Mouse (Mus musculus) liver, embryonic 11.5 days (tissue): Measurements from ENCODE around the gene Zbtb46. TPM values are rescaled to one million over a fixed set of nuclear protein-coding genes. Genes with fewer than 3 reads are reported as not detected.

Experiments
- ATAC-seq: fragments of 200-750 bp; cut with Nextera tagmentation; replicated peaks from 2 replicates; pipeline ENCODE4 v1.8.0; 2017; ENCODE audit warnings: moderate number of reproducible peaks, mild to moderate bottlenecking, moderate TSS enrichment, moderate library complexity; ENCODE audit not compliant: low FRiP score
- DNase-seq: peaks from one replicate; pipeline ENCODE4 v3.0.0-alpha.2; 2017; ENCODE audit warnings: low spot score
- H3K27ac ChIP-seq: fragments of 300-500 bp; sonication (generic); 2 replicates; pipeline ENCODE4 v1.5.1; 2014; ENCODE audit warnings: mild to moderate bottlenecking, low read depth, low read length, control low read depth
- H3K27me3 ChIP-seq: fragments of 300-500 bp; sonication (generic); replicated peaks from 2 replicates; pipeline ENCODE4 v1.6.1; 2014; ENCODE audit warnings: low read length, mixed read lengths; ENCODE audit not compliant: control insufficient read depth, insufficient read depth
- H3K36me3 ChIP-seq: fragments of 300-500 bp; sonication (generic); 2 replicates; pipeline ENCODE4 v1.6.1; 2014; ENCODE audit warnings: mild to moderate bottlenecking, low read length, moderate library complexity, mixed read lengths; ENCODE audit not compliant: control insufficient read depth, insufficient read depth
- H3K4me1 ChIP-seq: fragments of 300-500 bp; sonication (generic); replicated peaks from 2 replicates; pipeline ENCODE4 v1.6.1; 2014; ENCODE audit warnings: low read length, mixed read lengths; ENCODE audit not compliant: control insufficient read depth, insufficient read depth
- H3K4me2 ChIP-seq: fragments of 300-500 bp; sonication (generic); 2 replicates; pipeline ENCODE4 v1.6.1; 2014; ENCODE audit warnings: mild to moderate bottlenecking, control low read depth, moderate library complexity
- H3K4me3 ChIP-seq: fragments of 300-500 bp; sonication (generic); 2 replicates; pipeline ENCODE4 v1.5.1; 2014; ENCODE audit warnings: low read depth, low read length, control low read depth
- H3K9ac ChIP-seq: fragments of 300-500 bp; sonication (generic); 2 replicates; pipeline ENCODE4 v1.6.1; 2014; ENCODE audit warnings: low read depth, low read length, control low read depth
- H3K9me3 ChIP-seq: fragments of 300-500 bp; sonication (generic); 2 replicates; pipeline ENCODE4 v1.6.1; 2016; ENCODE audit warnings: low read length, inconsistent platforms, mixed read lengths; ENCODE audit not compliant: control insufficient read depth
- WGBS: fragments of 180-500 bp; shearing (Covaris S2); extraction: QIAGEN DNeasy Blood & Tissue Kit; methylation state at CpG from one replicate; pipeline ENCODE4 v1.1.7; 2014; 5-methylcytosine and 5-hydroxymethylcytosine counted together
- polyA plus RNA-seq: library from polyadenylated mRNA; unstranded; fragments of >200 nt; fragmentation: Nextera tagmentation; extraction: Ambion mirVana; gene quantifications from 2 replicates; pipeline ENCODE4 v1.2.1, GENCODE M21; 2014

Gene Zbtb46
- polyA plus RNA-seq, 1 experiment from 2014 or later, result 25.2 TPM

GRCm38 (mm10) chr2:181375787-181376186 is 83.4 kb downstream of the Zbtb46 start:
- Histone ChIP-seq H3K36me3 (peaks cover 25% of the 10 kb centered on the region), H3K9me3 (no peaks in the 10 kb centered on the region), H3K4me1 (peaks cover 6% of the 10 kb centered on the region; the same call in 1 of the 2 replicates), H3K4me2 (no peak overlapping the region), H3K4me3 (no peak overlapping the region), H3K27me3 (no peaks in the 10 kb centered on the region), H3K27ac (no peak overlapping the region), H3K9ac (no peak overlapping the region)
- DNase-seq (no peak), ATAC-seq (no peak)
- 86% methylated on average over 2 of the region's 2 CpGs for WGBS

DNA sequence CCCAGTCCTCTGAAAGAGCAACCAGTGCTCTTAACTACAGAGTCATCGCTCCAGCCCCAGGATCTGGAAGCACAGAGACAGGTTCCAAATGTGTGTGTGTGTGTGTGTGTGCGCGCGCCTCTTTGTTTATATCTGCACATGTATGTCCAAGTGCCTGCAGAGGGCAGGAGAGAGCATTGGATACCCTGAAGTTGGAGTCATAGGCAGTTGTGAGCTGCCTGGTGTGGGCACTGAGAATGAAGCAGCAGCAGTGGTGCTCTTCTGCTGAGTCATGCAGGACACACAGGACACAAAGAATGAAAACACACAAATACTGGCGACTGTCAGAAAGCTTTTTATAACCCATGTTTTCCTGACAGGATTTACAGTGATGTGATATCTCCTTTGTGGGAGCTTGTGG is 89.2 kb downstream of the Zbtb46 start:
- no peak for ATAC-seq
- WGBS, result 97% methylated on average over 5 of the region's 5 CpGs
- no peak overlapping the region for H3K4me3 ChIP-seq
- no peak overlapping the region for H3K4me2 ChIP-seq
- no peaks in the 10 kb centered on the region; the same call in 1 of the 2 replicates for H3K9me3 ChIP-seq
- H3K27me3 ChIP-seq, result no peaks in the 10 kb centered on the region
- no peak overlapping the region for H3K27ac ChIP-seq
- H3K9ac ChIP-seq, result no peak overlapping the region
- H3K4me1 ChIP-seq, result peaks cover 21% of the 10 kb centered on the region
- H3K36me3 ChIP-seq, result peaks cover 10% of the 10 kb centered on the region
- DNase-seq, result no peak

GRCm38 (mm10) chr2:181365655-181366075 is 93.6 kb downstream of the Zbtb46 start:
- DNase-seq (no peak), ATAC-seq (peak; percentile 68)
- under 1% methylated on average over 20 of the region's 20 CpGs for WGBS

DNA sequence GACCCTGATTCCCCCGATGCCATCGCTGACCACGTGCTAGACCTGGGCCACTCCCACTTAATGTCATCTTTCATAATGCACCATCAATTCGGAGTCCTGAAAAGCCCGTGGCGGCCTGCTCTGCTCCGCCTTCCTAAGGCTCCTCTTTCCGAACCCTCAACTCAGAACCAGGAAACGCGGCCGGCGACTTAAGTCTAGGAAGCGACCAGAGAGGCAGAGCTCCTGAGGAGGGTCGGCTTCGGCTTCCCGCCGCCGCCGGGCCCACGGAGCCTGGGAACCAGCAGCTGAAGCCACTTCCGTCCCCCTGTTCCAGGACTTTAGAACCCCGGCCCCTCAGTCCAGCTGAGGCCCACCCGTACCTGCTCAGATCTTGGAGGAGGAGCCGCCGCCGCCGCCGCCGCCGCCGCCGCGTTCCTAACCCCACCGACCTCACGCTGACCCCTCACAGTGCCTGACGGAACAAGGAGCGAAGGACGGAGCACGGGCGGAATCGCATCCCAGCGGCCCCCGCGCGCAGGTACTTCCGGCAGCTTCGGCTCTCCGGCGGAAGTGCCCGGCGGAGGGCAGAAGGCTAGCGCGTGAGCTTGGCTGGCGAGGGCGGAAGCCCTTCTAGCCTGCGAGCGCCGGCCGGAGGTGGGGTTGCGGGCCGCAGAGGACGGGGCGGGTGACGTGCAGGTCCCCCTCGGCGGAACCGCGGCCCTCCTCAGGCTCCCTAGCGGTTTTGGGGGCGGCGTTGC is 94.2 kb downstream of the Zbtb46 start, which contains the start of the genes Zgpat and Arfrp1:
Zgpat (plus strand) TSS at position 69 of the 737 bp plus-strand sequence.
Arfrp1 (minus strand) TSS at position 545 of the 737 bp plus-strand sequence.
- no peaks in the 10 kb centered on the region for H3K27me3 ChIP-seq
- H3K27ac ChIP-seq, result peak within 1 kb of the TSS; percentile 91
- WGBS, result 0% methylated on average over 71 of the region's 71 CpGs
- H3K9me3 ChIP-seq, result no peaks in the 10 kb centered on the region; the same call in 1 of the 2 replicates
- ATAC-seq (peak; percentile 91), DNase-seq (peak; percentile 94)
- peak within 1 kb of the TSS; percentile 79 for H3K4me3 ChIP-seq
- H3K4me1 ChIP-seq, result peaks cover 25% of the 10 kb centered on the region
- H3K4me2 ChIP-seq, result peak within 1 kb of the TSS; percentile 98
- peak within 1 kb of the TSS; percentile 77 for H3K9ac ChIP-seq
- H3K36me3 ChIP-seq, result peaks cover 18% of the 10 kb centered on the region

More at GRCm38 (mm10) chr2:181365655-181366075, 93.6 kb downstream of the Zbtb46 start:
- H3K9ac ChIP-seq, result peak overlapping the region; percentile 77
- peak overlapping the region; percentile 79 for H3K4me3 ChIP-seq
- no peaks in the 10 kb centered on the region for H3K27me3 ChIP-seq
- peaks cover 25% of the 10 kb centered on the region for H3K4me1 ChIP-seq
- H3K4me2 ChIP-seq, result peak overlapping the region; percentile 98
- peaks cover 21% of the 10 kb centered on the region for H3K36me3 ChIP-seq
- peak overlapping the region; percentile 91 for H3K27ac ChIP-seq
- H3K9me3 ChIP-seq, result no peaks in the 10 kb centered on the region; the same call in 1 of the 2 replicates

GRCm38 (mm10) chr2:181364487-181364859 is 94.8 kb downstream of the Zbtb46 start:
- 9% methylated on average over 14 of the region's 14 CpGs for WGBS
- H3K4me2 ChIP-seq, result peak overlapping the region; percentile 98
- H3K4me1 ChIP-seq, result peaks cover 25% of the 10 kb centered on the region
- ATAC-seq (no peak), DNase-seq (no peak)
- no peaks in the 10 kb centered on the region for H3K27me3 ChIP-seq
- no peaks in the 10 kb centered on the region for H3K9me3 ChIP-seq
- H3K9ac ChIP-seq, result peak overlapping the region; percentile 77
- peaks cover 19% of the 10 kb centered on the region for H3K36me3 ChIP-seq
- H3K27ac ChIP-seq, result peak overlapping the region; percentile 91
- peak overlapping the region; percentile 79 for H3K4me3 ChIP-seq

DNA sequence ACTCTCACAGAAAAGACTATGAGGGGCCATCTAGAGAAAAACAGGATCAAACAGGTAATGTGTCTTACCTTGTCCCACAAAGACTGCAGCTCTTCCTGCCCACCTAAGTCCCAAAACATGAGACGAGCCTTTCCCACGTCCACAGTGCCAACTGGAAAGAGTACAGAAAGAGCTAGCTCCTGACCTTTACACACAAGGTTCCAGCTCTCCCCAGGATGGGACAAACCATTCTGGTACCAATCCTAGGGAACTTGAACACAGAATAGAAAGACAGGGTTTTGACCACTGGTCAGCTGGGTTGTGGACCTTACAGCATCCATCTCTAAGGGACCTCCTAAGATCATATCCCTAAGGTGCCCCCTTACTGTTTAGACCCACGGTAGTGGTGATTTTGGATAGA is 95.3 kb downstream of the Zbtb46 start:
- H3K9ac ChIP-seq, result peak overlapping the region; percentile 77
- peaks cover 25% of the 10 kb centered on the region for H3K4me1 ChIP-seq
- peak overlapping the region; percentile 79 for H3K4me3 ChIP-seq
- DNase-seq, result no peak
- no peaks in the 10 kb centered on the region for H3K9me3 ChIP-seq
- no peaks in the 10 kb centered on the region for H3K27me3 ChIP-seq
- peaks cover 24% of the 10 kb centered on the region for H3K36me3 ChIP-seq
- no peak for ATAC-seq
- 66% methylated on average over 3 of the region's 3 CpGs for WGBS
- no peak overlapping the region for H3K27ac ChIP-seq
- H3K4me2 ChIP-seq, result peak overlapping the region; percentile 98

- 77% methylated on average over 3 of the region's 3 CpGs for WGBS
- Histone ChIP-seq H3K9ac (no peak overlapping the region), H3K4me1 (no peaks in the 10 kb centered on the region), H3K27me3 (no peaks in the 10 kb centered on the region), H3K36me3 (peaks cover 57% of the 10 kb centered on the region), H3K4me2 (no peak overlapping the region), H3K9me3 (no peaks in the 10 kb centered on the region), H3K4me3 (no peak overlapping the region), H3K27ac (no peak overlapping the region)
- DNase-seq, result no peak
- no peak for ATAC-seq
Measured at GRCm38 (mm10) chr2:181356780-181357179, 102.4 kb downstream of the Zbtb46 start.

DNA sequence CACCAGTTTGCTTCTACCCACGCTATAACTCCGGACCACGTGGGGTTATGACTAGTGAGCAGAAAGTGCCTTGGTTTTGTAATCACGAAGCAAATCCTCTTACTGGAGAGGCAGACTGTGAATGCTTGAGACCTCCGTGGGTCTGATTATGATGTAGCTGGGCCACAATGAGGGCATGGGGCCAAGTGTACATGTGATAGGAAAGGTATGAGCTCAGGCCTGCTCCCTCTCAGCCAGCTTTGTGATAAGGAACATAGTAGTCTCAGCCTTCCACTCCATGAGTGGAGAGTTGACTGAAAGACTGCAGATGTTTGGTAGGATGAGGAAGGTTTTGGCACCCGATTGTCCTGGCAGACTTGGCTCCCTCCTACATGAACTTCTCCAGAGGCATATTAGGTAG is 116.5 kb downstream of the Zbtb46 start:
- Histone ChIP-seq H3K27me3 (no peaks in the 10 kb centered on the region), H3K9me3 (no peaks in the 10 kb centered on the region), H3K27ac (no peak overlapping the region), H3K9ac (no peak overlapping the region), H3K4me1 (no peaks in the 10 kb centered on the region), H3K36me3 (peaks cover 36% of the 10 kb centered on the region), H3K4me2 (no peak overlapping the region), H3K4me3 (no peak overlapping the region)
- no peak for ATAC-seq
- WGBS, result 92% methylated on average over 6 of the region's 6 CpGs
- DNase-seq, result no peak

GRCm38 (mm10) chr2:181340426-181340825 is 118.8 kb downstream of the Zbtb46 start:
- no peak overlapping the region for H3K9ac ChIP-seq
- H3K4me1 ChIP-seq, result no peaks in the 10 kb centered on the region
- H3K4me3 ChIP-seq, result no peak overlapping the region
- ATAC-seq (no peak), DNase-seq (no peak)
- H3K27ac ChIP-seq, result no peak overlapping the region
- H3K36me3 ChIP-seq, result peaks cover 37% of the 10 kb centered on the region
- 78% methylated on average over 4 of the region's 4 CpGs for WGBS
- no peaks in the 10 kb centered on the region for H3K9me3 ChIP-seq
- no peaks in the 10 kb centered on the region for H3K27me3 ChIP-seq
- no peak overlapping the region for H3K4me2 ChIP-seq
